Mouse (Mus musculus): ENCODE measurements around the gene Gm28372.
A peak's percentile ranks its signal among the peaks of the same experiment; 100 is the strongest.

The Gm28372 gene

DNA sequence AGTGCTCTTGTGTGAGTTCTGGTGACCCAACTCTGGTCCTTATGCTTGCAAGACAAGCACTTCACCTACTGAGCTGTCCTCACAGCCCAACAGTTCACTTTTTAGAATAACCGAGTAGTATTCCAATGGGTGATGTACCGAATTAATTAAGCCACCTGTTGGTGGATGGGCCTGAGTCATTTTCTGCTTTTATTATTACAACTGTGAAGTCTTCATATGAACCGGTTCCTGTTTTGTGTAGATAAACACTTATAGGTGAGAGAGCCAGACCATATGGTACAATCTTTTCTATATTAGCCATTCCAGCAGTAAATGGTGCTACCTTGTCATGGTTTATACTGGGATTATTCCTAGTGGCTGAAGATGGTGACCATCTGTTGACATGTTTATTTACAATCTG is 7.7 kb downstream of the Gm28372 start:
- no peak for DNase-seq

DNA sequence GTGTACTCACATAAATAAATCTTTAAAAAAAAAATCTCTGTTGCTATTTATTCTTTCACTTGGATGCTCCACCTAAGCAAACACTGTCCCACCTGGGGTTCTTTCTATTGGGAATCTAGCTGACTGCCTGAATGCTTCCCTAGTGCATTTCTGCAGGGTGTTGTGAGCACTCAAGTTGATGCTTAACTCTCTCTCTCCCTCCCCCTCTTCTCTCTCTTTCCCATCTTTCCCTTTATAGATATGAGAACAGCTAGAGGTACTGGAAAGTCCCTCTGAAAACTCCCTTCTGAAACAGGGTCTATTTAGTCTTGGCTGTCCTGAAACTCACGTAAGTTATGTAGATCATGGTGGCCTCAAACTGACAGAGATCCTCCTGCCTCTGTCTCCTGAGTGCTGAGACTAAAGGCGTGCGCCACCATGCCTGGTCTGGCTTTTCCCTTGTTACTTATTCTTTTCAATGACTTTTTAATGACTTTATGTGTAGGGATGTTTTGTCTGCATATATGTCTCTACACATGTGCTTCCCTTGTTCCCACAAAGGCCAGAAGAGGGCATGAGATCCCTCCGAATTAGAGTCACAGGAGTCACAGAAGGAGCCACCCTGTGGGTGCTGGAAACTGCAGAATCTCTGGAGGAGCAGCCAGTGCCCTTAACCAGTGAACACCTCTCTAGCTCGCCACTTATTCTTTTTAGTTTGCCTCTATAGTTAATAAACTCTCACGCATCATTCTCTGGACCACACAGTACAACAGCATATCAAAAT is 9.2 kb downstream of the Gm28372 start:
- DNase-seq, result peak; percentile 47

DNA sequence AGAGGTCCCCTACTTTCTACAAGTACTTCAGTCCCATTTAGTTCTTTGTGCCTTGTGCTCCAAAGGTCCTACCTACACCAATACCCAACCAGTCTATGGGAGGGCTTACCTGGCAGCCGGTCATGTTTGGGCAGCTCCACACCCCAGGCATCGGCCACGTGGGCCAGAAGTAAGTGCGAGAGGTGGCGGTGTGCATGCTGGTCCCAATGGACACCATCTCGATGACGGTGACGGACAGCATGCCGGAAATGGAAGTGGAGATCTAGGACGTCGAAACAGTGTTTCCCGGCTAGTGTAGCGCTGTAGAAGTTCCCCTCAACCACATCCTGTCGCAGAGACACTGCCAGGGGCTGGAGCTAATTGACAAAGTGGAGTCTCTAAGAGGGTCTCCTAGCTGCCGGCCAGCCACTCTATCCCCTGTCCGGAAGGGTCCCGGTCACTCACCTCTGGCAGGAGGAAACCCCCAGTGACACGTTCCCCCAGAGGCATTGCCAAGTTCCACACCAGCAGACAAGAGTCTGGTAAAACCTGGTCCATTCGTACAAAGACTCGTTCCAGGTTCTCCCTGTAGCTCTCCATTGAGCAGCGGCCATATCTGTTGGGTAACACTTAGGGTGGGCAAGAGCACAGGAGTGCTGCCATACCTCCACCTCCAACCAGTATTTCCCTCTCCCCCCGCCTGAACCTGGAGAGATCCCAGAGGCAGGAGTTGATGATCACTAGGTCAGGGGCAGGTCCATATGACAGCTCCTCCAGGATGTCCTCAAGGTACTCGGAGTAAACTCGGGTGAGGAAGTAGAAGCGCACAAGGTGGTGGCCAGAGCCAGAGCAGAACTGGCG is 17.0 kb downstream of the Gm28372 start:
- no peak for DNase-seq

DNA sequence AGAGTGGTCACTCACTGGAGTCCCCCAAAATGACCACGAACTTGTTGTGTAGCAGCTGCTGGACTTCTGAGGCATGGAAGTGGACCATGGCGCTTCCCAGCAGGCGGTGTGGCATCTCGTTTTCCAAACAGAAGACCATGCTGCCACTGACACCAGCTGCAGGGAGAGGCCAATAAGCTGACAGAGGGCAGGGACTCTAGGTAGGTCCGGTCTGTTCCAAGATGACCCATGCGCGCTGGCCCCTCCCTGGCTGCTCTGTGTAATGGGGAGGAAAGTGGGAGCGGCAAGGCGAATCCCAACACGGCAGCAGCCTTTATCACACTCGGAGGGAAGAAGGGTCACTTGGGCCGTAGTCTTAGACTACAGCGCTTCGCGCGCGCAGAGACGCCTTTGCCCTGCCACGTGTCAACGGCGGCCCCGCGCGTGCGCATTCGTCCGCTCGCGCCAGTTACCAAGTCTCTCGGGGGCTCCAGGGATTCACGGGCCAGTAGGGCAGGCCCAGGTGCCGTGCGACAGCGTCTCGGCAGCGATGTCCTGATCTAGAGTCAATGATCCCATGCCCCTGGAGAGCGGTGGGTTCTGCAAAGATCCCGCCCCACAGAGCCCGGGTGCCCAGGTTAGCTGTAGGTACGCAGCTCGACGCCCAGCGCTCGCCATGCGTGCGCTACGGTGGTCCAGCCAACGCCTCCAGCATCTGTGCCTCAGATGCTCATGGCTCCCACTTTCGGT is 18.5 kb downstream of the Gm28372 start:
- DNase-seq, result peak; percentile 89

DNA sequence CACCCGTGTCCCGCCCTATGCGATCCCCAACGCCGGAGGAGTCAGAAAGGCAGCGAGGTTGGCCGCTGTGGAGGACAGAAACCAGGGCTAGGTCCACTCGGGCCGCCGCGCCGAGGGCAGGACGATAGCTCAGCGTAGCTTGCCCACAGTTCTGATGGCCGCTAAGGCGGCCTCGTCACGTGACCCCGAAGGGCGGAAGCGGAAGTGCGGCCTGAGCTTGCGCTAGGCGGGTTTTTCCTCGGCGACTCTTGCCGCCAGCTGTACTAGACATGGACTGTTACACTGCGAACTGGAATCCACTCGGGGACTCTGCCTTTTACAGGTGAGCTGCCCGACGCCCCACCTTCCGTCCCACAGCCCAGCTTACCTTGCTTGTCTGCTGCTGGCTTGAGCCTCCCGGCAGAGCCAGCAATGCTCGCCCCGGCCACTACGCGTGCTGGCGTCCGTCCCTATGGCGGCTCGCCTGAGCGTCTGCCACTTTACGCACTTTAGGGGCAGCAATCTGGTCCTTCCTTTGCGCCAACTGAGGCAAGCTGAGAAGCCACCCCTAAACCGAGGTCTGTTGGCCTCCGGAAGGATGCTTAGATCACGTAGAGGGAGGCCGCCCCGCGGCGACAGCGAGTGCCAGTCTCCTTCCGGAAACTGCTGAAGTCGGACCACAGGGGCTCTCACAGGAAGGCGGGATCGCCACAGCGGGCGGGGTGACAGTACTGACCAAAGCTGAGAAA is 19.3 kb downstream of the Gm28372 start, which contains the start of the genes Vps16 and Pced1a:
Gene Vps16 (plus strand): TSS at position 214 of the 728 bp plus-strand sequence.
Gene Pced1a (minus strand): TSS at position 576 of the 728 bp plus-strand sequence.
- DNase-seq, result peak; percentile 93

DNA sequence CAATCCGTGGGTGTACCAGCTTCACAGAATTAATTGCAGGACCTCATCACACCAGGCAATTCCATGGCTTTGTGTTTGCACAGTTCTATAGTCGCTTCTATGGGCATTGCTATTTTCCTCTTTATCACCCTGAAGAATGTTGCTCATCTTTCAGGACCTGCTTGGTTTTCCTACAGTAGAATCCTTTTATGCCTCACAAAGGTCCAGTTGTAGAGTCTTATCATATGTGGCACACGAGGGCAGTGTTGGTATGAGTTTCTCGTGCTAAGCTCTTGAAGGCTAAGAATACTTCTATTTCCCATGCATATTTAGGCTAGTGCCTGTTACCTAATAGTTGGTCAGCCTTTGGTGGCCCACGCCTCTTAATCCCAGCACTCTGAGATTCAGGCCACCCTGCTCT is 20.1 kb downstream of the Gm28372 start:
- no peak for DNase-seq

DNA sequence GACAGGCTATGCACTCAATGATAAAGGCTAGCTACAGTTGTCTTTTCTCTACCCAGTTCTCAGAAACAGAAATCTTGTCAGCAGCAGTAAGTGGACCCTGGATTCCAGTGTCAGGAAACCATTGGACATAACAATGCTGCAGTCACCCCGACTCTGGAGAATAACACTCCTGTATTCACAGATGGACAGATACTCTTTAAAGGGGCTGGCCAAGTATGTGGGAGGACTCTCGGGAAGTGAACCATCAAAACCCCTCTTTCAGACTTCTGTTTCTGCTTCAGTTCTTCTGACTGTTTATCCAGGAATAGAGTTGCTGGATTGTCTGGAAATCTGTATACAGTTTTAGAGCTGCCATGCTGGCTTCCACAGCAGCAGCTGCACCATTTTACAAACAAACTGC is 24.8 kb downstream of the Gm28372 start:
- DNase-seq, result no peak

DNA sequence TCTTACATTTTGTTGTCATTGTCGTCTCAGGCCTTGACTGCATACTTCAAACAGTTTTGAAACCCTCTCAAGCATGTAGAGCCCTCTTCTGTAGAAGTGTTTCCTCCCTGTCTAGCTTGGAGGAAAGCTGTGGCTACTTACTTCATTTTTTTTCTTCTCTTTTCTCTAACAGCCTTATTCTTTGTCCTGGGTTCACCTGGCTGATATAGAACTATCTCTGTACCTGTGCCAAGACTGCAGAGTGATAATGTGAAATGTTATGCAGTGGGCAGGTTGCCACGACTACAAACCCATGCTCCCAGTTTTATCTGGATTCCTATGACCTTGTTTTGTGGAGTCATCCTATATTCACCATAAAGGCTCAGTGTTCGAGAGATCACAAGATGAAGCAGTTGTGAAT is 25.4 kb downstream of the Gm28372 start:
- no peak for DNase-seq

DNA sequence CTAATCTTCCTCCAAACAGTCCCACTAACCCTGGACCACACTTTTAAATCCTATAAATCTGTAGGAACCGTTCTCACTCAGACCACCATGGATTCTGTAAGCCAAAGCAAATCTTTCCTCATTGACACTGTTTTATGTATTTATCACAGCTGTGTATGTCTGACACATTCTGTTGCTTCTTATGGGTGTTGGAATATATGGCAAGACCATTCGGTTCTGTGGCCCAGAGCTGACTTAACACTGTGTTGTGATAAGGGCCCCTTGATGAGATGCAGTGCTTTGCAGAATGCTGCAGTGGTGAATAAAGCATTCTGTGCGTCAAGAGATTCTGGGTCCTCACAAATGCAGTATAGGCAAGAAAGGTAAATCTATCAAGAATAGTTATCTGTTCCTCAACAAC is 27.1 kb downstream of the Gm28372 start:
- no peak for DNase-seq

DNA sequence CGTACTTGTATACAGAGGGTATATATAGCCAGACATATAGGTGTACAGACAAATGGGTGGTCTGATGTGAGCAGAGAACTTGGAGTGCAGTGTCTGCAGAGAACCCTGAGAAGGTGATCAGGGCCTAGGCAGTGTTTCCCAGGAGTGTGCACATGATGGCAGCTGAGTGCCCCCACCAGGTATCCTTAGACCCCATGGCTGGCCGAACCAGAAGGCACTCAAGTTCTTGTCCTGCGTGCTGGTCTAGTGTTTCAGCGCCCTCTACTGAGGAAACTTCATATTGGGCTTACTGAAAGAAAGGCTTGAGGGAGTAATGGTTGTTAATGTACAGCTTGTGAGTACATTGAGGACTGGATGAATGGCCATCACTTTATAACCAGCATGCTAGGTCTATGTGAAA is 28.1 kb downstream of the Gm28372 start:
- DNase-seq, result peak; percentile 68

DNA sequence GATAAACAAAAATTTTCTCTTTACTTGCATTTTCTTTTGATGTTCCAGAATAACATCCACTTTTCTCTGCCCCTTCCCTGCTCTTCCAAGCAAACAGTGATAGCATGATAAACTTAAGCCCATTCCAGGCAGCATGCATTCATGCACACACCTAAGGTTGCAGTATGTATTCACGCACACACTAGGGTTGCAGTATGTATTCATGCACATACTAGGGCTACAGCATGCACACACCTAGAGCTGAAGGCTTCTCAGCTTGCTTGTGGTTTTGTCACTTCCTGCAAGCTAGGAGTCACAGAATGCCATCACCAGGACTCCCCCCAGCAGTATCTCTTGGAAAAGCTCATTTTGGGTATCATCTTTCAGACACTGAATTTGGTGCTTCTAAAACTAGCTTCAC is 31.7 kb downstream of the Gm28372 start:
- DNase-seq, result no peak

DNA sequence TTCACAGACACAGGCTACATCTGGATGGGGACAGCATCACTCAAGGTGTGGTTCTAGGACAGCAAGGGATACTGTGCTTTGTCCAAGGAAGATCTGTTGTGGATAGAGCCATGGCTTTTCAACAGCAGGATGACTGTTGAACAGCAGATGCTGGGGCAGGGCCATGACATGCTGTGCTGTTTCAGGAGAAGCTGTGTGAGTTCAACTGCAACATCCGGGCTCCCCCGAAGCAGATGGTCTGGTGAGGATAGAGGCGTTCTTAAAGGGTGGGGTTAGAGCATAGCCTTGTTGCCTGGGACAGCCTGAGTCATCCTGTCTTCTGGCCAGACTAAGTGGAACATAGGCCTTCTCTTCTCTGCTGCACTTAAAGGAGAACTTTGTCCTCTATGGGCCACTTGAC is 33.8 kb downstream of the Gm28372 start:
- DNase-seq, result no peak

DNA sequence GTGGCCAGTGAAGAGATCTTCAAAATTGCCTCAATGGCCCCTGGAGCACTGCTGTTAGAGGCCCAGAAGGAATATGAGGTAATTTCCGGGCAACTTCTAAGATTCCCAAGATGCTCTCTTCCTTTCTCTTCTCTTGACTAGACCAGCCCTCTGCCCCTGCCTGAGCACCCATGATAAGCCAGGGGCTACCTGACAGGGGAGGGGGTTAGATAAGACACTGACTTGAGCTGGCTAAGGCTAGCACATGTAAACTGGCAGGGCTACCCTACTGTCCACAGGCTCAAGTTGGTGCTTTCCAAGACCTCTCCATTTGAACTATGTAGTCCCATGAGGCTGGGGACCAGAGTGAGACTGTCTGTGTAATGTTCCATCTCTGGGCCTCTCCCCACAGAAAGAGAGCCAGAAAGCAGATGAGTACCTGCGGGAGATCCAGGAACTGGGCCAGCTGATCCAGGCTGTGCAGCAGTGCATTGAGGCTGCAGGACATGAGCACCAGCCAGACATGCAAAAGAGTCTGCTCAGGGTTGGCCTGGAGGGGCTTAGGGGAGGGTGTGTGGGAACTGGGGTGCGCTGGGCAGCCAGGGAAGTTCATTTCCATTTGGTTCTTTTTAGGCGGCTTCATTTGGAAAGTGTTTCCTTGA is 34.9 kb downstream of the Gm28372 start:
- no peak for DNase-seq

DNA sequence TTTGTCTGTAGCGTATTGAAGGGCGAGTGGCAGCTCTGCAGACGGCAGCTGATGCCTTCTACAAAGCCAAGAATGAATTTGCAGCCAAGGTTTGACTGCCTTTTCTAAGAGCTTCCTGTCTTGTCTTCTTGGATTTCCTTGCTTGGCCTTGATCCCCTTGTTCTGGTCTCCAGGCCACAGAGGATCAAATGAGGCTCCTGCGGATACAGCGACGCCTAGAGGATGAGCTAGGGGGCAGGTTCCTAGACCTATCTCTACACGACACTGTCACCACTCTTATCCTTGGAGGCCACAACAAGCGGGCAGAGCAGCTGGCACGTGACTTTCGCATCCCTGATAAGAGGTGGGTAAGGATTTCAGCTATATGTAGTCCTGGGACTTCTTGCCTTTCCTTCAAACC is 37.1 kb downstream of the Gm28372 start:
- no peak for DNase-seq

DNA sequence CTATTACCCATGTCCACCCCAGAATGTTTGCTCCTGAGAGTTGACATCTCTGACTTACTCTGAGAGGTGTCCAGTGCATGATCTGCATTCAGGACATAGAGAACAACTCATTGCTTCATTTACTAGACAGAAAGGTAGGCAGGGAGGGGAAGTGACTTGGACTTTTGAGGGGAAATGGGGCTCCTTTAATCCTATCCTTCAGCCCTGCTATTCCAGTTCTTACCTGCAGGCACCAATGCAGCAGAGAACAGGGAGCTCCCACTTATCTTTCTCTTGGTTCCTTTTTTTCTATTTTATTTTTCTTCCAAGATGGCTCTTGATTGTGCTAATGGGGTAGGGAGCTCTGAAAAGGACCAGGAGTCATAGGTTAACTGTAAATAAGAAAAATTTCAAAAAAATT is 43.4 kb downstream of the Gm28372 start:
- no peak for DNase-seq

DNA sequence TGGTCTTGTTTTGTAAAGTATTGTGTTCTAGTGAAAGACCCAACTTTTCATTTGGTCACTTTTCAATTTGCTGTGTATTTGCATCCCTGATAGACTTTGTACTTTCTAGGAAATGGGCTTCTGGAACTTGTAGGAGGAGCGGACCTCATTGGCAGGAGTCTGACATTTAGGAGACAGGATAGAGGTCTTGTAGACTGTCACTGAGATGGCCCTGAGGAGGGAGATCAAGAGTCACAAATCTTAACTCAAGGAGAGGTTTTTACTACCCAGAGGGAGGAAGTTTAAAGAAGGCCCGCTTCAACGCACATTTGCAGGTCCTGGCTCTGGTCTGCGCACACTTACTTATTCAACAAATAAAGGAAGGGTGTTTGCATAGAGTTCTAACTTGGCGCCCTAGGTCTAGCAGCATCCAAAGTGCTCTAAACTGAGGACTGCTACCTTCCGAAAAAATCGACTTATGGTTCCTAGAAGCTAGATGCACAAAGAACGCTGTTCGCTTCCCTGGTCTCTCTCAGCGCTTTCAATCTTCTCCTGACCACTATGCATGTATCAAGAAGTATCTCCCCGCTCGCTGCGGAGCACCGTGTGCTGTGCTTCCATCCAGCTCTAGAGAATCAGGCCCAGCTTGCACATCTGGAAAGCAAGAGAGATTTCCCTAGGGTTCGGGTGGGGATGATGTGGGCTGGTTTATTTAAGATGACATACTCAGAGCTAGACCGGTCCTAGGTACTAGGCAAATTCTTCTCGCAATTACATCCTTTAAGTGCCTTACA is 44.2 kb downstream of the Gm28372 start:
- no peak for DNase-seq

DNA sequence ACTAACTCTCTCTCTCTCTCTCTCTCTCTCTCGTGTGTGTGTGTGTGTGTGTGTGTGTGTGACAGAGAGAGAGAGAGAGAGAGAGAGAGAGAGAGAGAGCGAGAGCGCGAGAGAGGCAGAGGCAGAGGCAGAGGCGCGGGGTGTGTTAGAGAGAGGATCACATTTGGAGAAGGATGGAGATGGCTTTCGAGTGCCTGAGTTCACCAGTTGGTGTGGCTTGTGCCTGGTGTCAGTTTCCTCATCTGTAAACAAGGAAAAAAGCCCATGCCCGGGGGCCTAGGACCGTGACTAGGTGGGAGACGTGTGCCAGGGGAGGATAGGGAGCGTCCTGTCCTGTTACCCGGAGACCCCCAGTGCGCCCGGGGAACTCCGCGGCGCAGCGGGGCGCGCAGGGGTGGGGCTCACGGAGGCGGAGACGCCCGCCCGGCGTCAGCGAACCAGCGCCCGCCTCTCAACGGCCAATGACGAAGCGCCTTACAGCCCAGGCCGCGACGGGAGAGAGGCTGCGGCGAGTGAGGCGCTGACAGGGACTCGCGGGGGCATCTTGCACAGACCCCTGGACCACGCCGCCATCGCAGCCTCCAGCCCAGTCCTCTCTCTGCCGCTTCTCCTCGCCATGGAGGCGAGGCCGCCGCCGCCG is 44.9 kb downstream of the Gm28372 start, which contains the start of gene Ptpra:
Gene Ptpra (plus strand): TSS at position 485 of the 640 bp plus-strand sequence.
- DNase-seq, result peak; percentile 94

DNA sequence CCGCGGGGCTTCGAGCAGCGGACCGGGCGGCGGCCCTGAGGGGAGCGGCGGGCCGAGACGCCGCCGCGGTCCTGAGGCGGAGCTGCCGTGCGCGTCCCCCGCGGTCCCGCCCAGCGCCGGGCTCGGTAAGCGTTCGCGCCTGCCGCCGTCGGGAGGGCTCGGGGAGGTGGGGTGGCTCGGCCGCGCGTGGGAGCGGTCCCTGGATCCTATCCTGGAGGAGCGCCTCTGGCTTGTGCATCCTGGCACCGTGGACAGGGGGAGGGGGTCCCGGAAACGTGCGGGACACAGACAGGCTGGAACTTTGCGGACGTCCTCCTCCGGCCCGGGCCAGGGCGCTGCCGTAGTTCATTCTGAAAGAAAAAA is 45.4 kb downstream of the Gm28372 start:
- peak; percentile 79 for DNase-seq

DNA sequence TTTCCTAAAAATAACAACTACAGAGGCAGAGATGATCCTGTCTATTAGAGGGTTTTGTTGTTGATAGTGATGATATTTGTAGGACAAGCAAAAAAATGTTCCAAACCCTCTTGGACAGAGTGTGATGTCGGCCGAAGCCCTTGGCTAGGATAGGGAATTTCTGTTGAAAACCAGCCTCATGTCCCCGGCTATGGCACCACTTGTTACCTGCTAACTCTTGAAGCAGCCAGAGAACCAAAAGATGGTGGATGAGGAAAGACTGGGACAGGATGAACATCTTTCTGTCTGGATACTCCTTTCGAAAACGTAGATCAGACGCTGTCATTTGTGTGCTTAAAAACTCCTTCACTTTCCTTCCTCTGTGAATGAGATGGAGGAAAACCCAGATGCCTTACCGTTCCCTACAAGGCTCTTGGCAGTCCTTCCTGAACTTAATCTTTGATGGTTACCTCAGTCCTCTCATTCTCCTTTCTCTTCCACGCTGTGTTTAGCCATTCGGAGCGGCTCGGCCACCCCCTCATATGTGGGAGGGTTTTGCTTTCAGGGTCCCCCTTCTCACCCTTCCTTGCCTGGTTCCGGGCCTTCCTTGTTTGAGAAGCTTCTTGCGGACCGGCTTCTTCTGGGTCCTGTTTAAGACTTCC is 46.2 kb downstream of the Gm28372 start:
- no peak for DNase-seq

DNA sequence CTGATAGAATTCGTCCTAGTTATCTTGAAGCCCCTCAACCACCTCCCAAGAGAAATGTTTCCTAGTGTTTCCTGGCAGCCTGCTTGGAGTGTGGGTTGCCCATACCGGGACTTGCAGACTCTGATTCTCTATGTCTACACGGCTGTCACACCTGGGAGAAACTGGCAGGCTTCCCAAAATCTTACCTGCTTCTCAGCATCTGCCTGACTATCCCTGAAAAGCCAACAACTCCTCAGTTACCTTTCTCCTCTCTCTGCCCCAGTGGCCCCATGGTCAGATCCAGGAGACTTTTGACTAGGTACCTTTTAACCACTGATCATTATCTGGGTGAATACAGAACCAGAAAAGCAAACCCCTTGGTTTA is 46.7 kb downstream of the Gm28372 start:
- DNase-seq, result no peak

Measured in thymus, postnatal 14 days (tissue).